Mouse (Mus musculus): ENCODE measurements around the gene Hells.

The Hells gene

DNA sequence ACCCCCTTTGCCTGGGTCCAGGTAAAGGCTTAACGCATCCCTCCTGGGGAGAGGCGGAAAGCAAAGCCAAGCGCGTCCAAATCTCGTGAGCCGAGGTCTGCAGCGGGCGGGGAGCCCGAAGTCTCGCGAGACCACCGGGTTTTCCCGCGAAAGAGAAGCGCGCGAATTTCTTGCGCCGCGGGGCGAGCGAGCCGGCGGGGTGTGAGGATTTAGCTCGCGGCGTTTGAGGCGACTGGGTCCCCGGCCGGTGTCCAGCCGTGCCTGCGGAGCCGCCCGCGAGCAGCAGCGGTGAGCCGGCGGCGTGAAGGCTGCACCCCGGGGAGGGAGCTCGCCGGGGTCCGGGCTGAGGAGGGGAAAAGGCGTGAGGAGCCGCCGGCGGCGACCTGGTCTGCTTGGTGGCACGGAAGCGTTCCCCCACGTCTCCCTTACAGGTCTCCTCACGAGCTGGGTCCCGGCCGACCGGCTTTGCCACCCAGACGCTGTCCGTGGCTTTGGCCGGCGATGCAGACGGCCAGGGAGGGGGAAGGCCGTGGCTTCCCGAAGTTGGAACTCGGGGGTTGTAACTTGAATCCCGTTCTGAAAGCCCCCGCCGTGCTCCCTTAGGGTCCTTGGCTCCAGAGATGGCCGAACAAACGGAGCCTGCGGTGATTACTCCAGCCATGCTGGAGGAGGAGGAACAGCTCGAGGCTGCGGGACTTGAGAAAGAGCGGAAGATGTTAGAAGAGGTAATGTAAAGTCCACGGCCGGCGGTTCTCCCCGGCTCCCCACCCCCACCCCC lies at the start of gene Hells:
Hells (plus strand) TSS at position 128 of the 778 bp plus-strand sequence.
- in situ Hi-C loops (cut with MboI, MseI) = loop anchor here (5.0 to 25.0 kb wide), 3 partner anchors 114 to 1624 kb away; partner anchors contain the start of genes Noc3l (in 2 of the 2) and Kif11 (in 1 of the 2)

DNA sequence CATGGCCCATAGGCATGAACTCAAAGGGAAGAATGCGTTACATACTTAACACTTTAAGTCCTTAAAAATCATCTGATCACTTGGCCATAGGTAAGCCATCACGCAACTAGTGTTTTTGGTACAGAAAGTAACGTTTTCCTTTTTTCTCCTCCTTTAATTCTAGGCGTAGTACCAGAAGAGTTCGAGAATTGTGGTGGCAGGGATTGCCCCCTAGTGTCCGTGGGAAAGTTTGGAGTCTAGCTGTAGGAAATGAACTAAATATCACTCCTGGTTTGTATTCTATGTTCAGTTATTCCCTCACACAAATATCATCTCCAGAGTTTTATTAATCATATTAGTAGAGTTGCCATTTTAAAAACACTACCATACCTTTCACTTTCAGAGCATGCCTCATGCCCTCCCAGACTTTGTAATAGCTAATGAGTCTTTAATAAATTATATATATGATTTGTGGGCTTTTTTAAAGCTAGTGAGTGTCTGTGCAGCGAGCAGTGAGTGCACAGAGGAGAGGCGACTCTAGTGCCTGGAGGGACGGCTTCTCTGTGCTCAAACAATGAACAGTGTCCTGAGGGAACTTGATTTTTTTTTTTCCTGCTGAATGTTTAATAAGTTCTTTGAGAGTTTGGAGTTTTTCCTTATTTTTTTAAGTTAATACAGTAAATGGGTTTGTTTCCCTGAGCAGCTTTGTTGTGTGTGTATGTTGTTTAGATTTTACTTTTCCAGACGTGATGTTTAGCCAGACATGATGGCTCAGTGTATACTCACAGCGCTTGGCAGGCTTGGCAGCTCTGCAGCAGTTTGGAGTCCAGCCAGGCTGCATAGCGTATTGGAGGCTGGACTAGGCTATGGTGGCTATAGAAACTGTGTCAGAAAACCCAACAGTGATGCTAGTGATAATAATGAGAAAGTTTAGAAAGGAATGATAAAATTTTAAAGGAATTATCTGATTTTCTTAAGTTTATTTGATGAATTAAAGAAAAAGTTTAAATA lies 29.3 kb upstream of the Hells start:
- in situ Hi-C loops (cut with MboI, MseI) = no loop called here

DNA sequence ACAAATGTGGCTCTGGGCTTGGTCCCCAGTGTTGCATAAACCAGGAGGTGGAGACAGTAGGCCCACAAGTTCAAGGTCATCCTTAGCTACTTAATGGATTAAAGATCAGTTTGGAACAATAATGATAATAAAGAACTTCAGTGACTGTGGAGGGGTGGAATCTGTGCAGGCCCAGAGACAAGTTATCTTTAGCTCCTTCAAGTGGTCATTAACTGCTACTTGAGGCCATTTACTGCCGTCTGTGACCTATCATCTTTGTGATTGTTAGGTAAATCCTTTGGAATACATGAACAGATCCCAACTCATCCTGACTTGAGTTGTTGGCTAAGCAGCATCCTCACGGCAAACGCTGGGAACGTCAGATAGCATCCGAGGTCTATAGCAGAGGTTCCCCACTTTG lies 28.2 kb upstream of the Hells start:
- in situ Hi-C loops (cut with MboI, MseI) = no loop called here

DNA sequence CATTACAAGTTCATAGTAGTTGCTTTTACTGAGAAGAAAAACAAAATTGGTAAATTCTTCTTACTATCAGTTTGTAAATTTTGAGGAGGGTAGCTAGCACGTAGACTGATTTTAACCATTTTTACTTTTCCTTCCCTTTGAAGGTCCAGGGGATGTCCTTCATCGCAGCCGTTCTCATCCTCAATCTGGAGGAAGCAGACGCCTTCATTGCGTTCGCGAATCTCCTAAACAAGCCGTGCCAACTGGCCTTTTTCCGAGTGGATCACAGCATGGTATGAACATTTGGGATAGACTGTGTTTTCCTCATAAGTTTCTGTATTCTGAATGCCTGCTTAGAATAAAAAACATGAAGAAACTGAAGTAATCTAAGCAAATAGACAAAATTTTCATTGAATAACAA lies 16.9 kb upstream of the Hells start:
- in situ Hi-C loops (cut with MboI, MseI) = no loop called here

DNA sequence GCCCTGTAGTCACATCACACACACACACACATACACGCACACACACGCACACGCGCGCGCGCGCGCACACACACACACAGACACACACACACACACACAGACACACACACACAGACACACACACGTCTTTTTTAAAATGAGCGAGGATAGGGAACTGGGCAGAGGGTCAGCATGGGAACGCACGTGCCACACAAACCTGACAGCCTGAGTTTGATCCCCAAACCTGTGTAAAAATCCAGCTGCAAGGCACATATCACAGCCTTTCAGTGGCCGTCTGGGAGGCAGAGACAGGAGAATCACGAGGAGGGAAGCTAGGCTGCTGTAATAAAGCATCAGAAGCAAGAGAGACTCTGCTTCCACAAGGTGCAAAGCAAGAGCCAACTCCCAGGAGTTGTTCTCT lies 15.8 kb upstream of the Hells start:
- in situ Hi-C loops (cut with MboI, MseI) = no loop called here

DNA sequence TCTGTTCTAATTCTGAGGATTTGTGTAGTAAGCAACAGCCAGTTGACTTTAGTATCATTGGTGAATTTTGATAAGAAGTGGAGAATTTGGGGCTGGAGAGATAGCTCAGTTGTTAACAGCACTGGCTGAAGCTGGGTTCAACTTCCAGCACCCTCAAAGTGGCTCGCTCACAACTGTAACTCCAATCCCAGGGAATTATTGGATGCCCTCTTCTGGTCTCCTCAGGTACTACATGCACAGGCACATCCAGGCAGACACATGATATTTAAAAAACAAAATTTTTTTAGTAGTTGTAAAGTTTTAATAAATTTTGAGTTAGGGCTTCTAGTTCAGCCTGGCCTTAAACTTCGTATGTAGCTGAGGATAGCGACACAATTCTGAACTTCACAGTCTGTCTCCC lies 15.0 kb upstream of the Hells start:
- in situ Hi-C loops (cut with MboI, MseI) = no loop called here

DNA sequence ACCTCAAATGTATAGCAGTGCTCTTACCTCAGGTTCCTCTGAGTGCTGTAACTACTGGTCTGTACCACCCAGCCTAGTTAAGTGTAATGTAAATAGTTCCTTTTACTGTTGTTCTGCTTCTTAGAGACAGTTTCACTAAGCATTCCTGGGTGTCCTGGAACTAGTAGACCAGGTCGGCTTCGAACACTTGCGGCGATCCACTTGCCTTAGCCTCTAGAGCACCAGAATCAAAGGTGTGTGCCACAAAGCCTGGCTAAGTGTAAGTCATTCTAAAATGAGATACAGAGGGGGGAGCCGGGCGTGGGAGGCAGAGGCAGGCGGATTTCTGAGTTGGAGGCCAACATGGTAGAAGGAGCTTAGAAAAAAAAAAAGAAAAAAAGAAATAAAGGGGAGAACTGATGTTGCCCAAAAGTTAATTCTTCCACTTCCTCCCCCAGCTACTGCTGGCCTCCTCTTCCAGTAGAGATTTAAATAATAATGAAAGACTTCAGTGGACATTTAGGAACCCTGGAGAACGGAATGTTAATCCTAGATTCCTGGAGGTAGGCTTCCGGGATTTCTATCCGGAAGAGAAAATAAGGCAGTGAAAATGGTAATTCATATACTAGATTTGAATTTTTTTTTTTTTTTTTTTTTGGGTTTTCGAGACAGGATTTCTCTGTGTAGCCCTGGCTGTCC lies 2.1 kb upstream of the Hells start:
- in situ Hi-C loops (cut with MboI, MseI) = loop anchor here in 1 of 2 experiments (25.0 kb wide), 1 partner anchor 1541 kb away; the partner anchor contains the start of gene Kif11

DNA sequence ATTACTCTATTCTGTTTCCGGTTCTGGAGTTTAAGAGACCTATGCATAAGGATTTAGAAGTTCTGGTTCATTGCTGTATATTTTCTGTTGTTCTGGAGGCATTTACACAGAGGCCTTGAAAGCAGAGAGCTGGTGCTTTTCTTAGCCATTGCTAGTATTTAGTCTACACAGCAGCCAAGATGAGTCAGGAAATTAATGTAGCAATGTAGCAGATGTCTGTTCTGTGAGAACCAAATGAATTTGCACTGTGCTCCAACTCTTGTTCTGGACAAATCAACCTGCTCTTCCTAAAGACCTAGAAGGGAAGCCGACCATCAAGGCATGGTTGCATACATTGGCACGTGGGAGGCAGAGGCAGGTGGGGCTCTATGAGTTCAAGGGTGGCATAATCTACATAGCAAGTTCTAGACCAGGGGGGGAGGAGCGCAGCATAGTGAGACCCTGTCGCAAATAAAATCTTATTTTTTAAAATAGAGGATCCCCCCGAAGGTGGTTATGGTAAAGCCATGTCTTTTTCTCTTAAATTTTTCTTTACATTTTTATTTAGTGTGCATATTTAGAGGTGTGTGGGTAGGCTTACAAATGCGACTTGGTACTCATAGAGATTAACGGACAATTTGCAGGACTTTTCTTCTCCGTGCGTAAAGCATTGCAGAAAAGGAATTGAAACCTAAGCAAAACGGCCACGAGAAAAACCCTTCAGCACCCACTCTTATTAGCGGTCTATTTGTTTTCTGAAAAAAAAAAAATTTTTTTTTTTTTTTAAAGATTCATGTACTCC lies 1.1 kb upstream of the Hells start:
- in situ Hi-C loops (cut with MboI, MseI) = loop anchor here (5.0 to 25.0 kb wide), 3 partner anchors 112 to 1625 kb away; partner anchors contain the start of genes Noc3l (in 2 of the 2) and Kif11 (in 1 of the 2)

DNA sequence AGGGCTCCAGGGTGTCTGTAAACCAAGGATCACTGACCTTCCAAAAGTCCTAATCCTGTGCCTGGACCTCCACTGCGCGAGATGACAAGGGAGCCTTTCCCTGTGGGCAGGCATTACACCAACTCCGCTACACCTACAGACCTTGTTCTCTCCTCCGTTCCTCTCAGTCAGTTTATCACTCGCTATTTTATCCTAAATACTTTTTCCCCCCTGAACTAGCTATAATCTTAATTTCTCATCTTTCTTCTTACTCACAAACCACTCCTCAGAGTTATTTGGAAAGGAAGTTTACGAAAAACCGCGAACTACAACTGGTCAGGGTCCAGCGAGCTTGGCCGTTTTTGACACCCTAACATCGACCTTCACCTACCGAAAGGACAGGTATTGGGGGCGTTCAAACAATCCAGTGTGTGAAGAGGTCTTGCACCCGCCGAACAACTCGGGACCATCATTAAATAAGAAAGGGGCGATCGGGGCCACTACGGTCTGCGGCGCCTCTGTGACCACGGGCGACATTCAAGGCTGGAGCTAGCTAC lies 395 bp upstream of the Hells start:
- in situ Hi-C loops (cut with MboI, MseI) = loop anchor here (5.0 to 25.0 kb wide), 3 partner anchors 113 to 1624 kb away; partner anchors contain the start of genes Noc3l (in 2 of the 2) and Kif11 (in 1 of the 2)

DNA sequence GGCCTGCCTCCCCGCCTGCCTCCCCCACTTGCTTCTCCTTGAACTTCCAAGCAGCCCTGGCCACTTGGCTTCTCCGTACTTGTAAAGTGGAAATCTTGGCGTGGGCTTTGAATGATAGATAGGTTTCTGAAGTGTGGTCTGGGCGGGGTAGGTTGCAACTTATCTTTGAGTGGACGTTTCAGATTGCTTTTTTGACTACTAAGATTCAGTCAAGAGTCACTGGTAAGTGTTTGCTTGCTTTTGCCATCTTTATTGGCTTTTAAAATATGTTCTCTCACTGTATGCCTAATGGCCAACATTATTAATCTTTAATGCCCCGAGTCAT lies 813 bp downstream of the Hells start:
- in situ Hi-C loops (cut with MboI, MseI) = loop anchor here (5.0 to 25.0 kb wide), 3 partner anchors 114 to 1623 kb away; partner anchors contain the start of genes Noc3l (in 2 of the 2) and Kif11 (in 1 of the 2)

DNA sequence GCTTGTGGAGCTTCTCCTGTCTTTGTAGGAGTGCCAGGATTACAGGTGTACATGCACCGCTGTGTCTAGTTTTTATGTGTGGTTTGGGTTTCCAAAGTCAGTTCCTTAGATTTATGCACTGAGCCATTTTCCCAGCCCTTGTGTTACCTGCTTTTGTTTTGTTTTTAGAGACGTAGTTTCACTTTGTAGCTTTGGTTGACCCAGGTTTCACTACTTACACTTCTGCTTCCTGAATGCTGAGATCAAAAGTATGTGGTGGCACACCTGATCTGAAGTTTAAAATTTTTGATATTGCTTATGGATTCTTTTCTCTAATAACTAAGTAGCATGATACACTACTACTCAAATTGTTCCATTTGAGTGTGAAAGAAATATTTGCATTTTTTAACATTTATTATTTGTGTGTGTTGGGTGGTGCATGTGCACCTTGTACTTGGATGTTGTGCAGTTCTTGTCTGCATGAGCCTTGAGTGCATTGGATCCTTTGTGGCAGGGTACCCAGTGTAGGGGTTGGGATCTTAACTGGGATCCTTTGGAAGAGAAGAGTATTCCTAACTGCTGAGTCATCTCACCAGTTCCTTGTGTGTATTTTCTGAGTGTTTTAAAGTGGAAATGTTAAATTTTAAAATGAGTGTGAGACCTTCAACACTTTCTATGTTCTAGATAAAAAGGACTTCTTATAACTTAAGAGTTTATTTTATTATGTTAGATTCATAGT lies 14.0 kb downstream of the Hells start:
- in situ Hi-C loops (cut with MboI, MseI) = loop anchor here (5.0 to 25.0 kb wide), 3 partner anchors 1530 to 1623 kb away; partner anchors contain the start of gene Kif11 (in 1 of the 2)

DNA sequence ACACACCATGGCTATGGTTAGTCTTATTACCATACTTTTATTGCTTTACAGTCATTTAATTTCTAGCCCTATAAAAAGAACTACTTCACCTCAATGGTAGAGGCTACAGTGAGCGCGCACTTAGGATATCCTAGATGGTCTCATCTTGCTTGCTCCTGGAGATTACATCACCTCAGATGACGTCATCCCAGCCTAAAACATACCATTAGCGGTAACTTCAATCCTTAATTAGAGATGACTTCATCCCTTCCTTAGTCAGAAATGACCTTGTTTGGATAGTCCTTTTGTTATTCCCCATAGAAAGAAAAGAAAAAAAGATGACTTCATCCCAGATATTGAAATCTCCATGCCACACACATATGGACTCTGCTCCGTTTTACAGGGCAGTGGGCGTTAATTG lies 40.0 kb downstream of the Hells start:
- in situ Hi-C loops (cut with MboI, MseI) = loop anchor here (10.0 to 25.0 kb wide), 2 partner anchors 558 to 1584 kb away; no protein-coding TSS in a partner anchor

DNA sequence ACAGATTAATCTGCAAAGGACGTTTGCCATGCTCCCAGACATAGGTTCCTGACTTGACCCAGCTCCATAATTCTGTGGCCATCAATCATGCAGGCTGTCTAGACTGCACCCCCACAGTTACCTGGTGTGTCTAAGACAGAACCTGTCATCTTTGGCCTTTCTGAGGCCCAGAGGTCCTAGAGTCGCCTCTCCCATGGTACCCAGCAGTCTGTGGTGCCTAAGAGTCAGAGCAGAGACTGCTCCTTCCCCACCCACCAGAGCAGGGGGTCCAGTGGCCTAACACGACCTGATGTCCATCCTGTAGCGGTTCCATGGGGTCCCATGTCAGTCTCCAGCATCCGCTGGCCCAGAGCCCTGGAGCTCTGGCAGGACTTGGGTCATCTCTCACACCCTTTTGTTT lies 41.9 kb downstream of the Hells start:
- in situ Hi-C loops (cut with MboI, MseI) = loop anchor here (10.0 to 25.0 kb wide), 2 partner anchors 560 to 1582 kb away; no protein-coding TSS in a partner anchor

DNA sequence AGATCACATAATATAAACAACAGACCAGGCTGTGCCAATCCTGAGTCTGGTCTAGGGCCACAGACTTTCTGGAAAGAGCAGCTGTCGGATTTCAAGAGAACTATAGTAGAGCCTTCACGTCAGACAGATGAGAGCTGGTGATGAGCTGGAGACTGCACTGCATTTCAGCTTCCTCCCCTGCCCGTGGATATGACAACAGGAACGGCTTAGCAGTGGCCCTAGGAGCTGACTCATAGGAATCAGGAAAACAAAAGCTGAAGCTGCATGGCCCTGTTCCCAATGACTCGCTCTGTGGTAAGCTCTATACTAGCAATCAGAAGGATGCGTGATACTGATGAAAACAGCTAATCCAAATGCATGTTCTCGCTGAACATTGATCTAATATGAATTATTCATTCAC lies 43.0 kb downstream of the Hells start:
- in situ Hi-C loops (cut with MboI, MseI) = loop anchor here (10.0 to 25.0 kb wide), 2 partner anchors 561 to 1581 kb away; no protein-coding TSS in a partner anchor

DNA sequence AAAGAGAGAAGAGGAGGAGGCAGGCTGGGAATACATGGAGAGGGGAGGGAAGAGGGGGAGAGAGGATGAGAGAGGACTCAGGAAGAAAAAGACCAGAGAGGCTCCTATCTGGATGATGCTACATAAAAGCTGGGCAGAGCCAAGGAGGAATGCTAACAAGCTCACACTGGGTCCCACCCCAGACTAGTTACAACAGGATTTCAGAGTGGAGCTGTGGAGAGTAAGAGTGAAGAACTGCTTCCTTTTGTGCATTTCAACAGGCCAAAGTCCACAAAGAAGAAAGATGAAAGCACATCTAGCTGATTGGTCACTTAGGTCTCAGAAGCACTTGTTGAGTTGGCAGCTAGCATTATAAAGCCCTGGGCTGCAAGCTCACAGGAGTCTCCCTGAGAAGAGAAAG lies 45.6 kb downstream of the Hells start:
- in situ Hi-C loops (cut with MboI, MseI) = loop anchor here (5.0 to 10.0 kb wide), 2 partner anchors 1251 to 1579 kb away; no protein-coding TSS in a partner anchor

DNA sequence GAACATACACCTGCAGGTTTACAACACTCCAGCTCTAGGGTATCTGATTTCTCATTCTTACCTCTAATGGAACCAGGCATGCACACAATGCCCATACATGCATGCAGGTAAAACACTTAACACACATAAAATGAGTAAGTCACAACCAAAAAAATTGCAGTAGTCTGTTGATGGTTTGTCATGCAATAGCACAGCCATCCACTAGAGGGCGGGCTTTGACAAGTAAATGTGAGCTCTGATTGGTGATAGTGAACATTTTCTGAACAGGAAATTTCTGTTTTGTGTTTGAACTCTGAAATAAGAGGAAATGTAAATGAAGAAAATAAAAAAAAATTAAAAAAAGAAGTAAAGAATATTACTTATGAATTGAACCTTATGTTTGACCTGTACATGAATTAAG lies 51.3 kb downstream of the Hells start:
- in situ Hi-C loops (cut with MboI, MseI) = no loop called here

DNA sequence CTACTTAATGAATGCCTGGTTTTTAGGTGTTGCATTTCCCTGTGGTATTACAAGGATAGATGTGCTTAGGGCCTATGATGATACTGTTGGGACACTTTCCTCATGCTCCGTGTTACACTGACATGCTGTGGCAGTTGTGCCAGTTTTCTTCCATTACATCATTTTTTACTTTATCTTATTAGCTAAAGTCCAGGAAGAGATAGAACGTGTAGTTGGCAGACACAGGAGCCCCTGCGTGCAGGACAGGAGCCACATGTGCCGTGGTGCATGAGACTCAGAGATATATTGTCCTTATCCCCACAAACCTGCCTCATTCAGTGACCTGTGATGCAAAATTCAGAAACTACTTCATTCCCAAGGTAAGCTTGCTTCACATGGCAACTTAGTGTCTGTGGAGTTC lies 67.5 kb downstream of the Hells start:
- in situ Hi-C loops (cut with MboI, MseI) = no loop called here

DNA sequence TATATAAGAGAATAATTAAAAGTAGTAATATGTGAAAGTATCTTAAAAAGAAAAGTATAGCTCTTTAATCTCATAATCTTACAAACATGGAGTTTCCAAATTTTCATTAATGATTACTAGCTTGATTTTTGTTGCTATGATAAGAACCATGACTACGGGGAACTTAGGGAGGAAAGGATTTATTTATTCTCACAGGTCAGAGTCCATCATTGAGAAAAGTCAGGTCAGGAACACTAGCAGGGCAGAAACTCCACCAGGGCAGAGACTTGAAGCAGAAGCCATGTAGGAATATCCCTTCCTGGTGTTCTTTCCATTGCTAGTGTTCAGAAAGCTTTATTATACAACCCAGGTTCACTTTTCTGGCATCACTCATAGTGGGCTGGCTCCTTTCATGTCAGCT lies 68.0 kb downstream of the Hells start:
- in situ Hi-C loops (cut with MboI, MseI) = no loop called here

DNA sequence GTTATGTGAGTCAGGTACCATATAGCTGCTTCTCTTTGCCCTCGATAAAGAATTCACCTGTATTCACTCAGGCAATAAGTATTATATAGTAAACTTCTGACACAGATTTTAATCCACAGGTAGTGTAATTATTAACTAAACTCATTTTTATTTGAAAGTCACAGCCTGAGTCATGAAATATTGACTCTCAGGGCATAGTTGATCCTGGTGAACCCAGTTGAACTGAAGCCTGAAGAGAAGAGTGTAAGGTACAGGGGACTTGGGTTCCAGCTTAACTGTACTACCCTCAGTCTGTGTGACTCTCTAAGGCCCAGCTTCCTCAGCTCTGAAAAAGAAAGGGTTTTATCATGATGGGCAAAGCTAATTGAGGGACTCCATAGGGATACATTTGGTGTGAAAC lies 74.4 kb downstream of the Hells start:
- in situ Hi-C loops (cut with MboI, MseI) = no loop called here
